Mouse (Mus musculus) hindbrain, embryonic 11.5 days (tissue): ENCODE measurements at regions not wholly inside any gene's neighbourhood (a gene's known extent, or its start where the extent isn't known, plus 50 kb on each side); places are given as distances from the start of the nearest gene placed in this dataset.

Experiments
- ATAC-seq: fragments of 200-750 bp; cut with Nextera tagmentation; 2 replicates; pipeline ENCODE4 v1.8.0; 2017; ENCODE audit warnings: mild to moderate bottlenecking, moderate TSS enrichment, moderate library complexity; ENCODE audit not compliant: low FRiP score
- DNase-seq: peaks from one replicate; pipeline ENCODE4 v3.0.0-alpha.2; 2015; ENCODE audit warnings: low spot score
- H3K27ac ChIP-seq: fragments of 300-500 bp; sonication (generic); 2 replicates; pipeline ENCODE4 v1.5.1; 2014; ENCODE audit warnings: mild to moderate bottlenecking, low read depth, low read length
- H3K27me3 ChIP-seq: fragments of 300-500 bp; sonication (generic); 2 replicates; pipeline ENCODE4 v1.6.1; 2014; ENCODE audit warnings: mild to moderate bottlenecking, low read length, moderate library complexity, mixed read lengths; ENCODE audit not compliant: control insufficient read depth, insufficient read depth
- H3K36me3 ChIP-seq: fragments of 300-500 bp; sonication (generic); 2 replicates; pipeline ENCODE4 v1.6.1; 2014; ENCODE audit warnings: mild to moderate bottlenecking, low read length, moderate library complexity, mixed read lengths; ENCODE audit not compliant: control insufficient read depth, insufficient read depth
- H3K4me1 ChIP-seq: fragments of 300-500 bp; sonication (generic); replicated peaks from 2 replicates; pipeline ENCODE4 v1.6.1; 2014; ENCODE audit warnings: low read length, mixed read lengths; ENCODE audit not compliant: control insufficient read depth, insufficient read depth
- H3K4me2 ChIP-seq: fragments of 300-500 bp; sonication (generic); replicated peaks from 2 replicates; pipeline ENCODE4 v1.6.1; 2014; ENCODE audit warnings: mild to moderate bottlenecking, low read depth, low read length
- H3K4me3 ChIP-seq: fragments of 300-500 bp; sonication (generic); 2 replicates; pipeline ENCODE4 v1.5.1; 2014; ENCODE audit warnings: low read depth, low read length
- H3K9ac ChIP-seq: fragments of 300-500 bp; sonication (generic); 2 replicates; pipeline ENCODE4 v1.6.1; 2014; ENCODE audit warnings: low read depth, low read length
- H3K9me3 ChIP-seq: fragments of 300-500 bp; sonication (generic); 2 replicates; pipeline ENCODE4 v1.6.1; 2016; ENCODE audit warnings: low read length; ENCODE audit not compliant: control insufficient read depth
- WGBS: fragments of 180-500 bp; shearing (Covaris S2); extraction: QIAGEN DNeasy Blood & Tissue Kit; methylation state at CpG from one replicate; pipeline ENCODE4 v1.1.7; 2014; 5-methylcytosine and 5-hydroxymethylcytosine counted together

GRCm38 (mm10) chr13:64594376-64594775, 96.8 kb upstream of the Fam240b start:
- Histone ChIP-seq H3K4me1 (no peaks in the 10 kb centered on the region), H3K27ac (no peak overlapping the region), H3K9ac (no peak overlapping the region), H3K4me2 (no peak overlapping the region), H3K9me3 (no peaks in the 10 kb centered on the region), H3K36me3 (no peaks in the 10 kb centered on the region), H3K27me3 (no peaks in the 10 kb centered on the region), H3K4me3 (no peak overlapping the region)
- WGBS: 66% methylated on average over 1 of the region's 1 CpGs
- no peak for DNase-seq
- no peak for ATAC-seq

DNA sequence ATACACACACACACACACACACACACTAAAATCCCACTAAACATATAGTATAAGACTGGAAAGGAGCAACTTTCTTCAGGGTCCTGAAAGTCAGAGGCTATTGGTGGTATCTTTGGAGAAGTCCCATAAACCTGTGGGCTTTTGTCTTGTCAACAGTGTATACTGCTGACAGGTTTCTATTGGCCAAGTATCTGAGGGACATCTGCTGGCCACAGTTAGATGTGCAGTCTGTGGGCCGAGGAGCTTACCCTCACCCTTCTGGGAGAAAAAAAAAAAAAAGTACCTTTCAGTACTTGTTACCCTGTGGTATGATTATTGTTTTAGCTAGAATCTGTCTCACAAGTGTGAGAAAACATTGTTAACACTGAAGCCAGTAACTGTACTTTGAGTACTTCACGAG, 76.1 kb upstream of the Fam240b start:
- no peak overlapping the region for H3K4me3 ChIP-seq
- H3K36me3 ChIP-seq: no peaks in the 10 kb centered on the region
- H3K4me2 ChIP-seq: no peak overlapping the region
- DNase-seq (peak; percentile 3), ATAC-seq (no peak)
- 57% methylated on average over 2 of the region's 2 CpGs for WGBS
- H3K9ac ChIP-seq: no peak overlapping the region
- no peak overlapping the region for H3K27ac ChIP-seq
- no peaks in the 10 kb centered on the region for H3K9me3 ChIP-seq
- H3K27me3 ChIP-seq: no peaks in the 10 kb centered on the region
- H3K4me1 ChIP-seq: no peaks in the 10 kb centered on the region

DNA sequence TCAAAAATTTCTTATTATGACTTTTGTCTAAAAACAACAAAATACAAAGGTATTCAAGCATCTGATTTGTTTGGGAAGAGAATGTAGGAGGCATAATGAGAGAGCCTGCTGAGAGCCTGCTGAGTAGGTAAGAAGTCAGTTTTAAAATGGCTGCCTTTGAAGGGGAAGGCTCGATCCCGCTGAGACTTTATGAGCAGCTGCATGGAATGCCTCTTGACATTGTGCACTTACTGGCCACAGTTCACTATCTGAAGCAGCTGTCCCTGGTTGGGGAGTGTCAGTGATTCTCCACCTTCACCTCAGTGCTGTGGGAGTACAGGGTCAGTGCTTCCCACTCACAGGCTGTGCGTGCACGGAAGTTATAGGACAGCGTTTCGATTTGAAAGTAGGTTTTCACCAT, 71.3 kb upstream of the Fam240b start:
- Histone ChIP-seq H3K4me2 (no peak overlapping the region), H3K27ac (no peak overlapping the region), H3K9me3 (no peaks in the 10 kb centered on the region), H3K4me3 (no peak overlapping the region), H3K36me3 (no peaks in the 10 kb centered on the region), H3K9ac (no peak overlapping the region), H3K27me3 (no peaks in the 10 kb centered on the region), H3K4me1 (no peaks in the 10 kb centered on the region)
- WGBS: 87% methylated on average over 6 of the region's 6 CpGs
- ATAC-seq: no peak
- DNase-seq: no peak

DNA sequence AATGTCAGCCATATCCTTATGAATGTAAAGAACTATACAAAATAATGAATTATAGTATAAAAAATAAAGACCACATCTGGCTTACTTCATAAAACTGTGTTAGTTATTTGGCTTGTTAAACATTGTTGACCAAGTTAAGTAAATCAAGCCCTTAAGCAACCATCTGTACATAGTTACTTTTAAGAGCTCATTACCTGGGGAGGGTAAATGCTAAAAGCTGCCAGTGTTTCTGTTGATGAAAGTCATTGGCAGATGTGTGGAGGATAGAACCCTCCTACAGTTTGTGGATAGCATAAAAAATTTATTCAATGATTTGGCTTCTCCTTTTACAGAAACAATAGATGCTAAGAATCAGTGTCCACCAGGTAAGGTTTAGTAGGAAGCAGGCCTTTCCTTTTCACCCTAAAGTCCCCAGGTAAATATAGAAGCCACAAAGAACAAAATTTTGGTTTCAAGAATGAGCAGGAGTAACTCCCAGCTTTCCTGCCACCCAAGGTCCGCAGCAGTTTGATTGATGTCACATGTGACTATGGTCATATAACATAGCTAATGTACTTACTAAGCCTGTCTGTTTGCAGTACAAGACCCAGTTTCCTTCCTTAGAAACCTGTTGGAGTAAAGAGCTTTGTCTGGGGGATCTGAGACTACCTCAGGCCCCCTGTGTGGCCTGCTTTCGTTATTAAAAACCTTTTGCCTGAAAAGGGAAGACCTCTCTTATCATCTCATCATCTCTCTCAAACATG, 69.5 kb upstream of the Fam240b start:
- no peak overlapping the region for H3K9ac ChIP-seq
- H3K9me3 ChIP-seq: no peaks in the 10 kb centered on the region
- ATAC-seq (no peak), DNase-seq (no peak)
- no peak overlapping the region for H3K27ac ChIP-seq
- H3K4me2 ChIP-seq: no peak overlapping the region
- 88% methylated on average over 2 of the region's 2 CpGs for WGBS
- no peaks in the 10 kb centered on the region for H3K27me3 ChIP-seq
- H3K4me1 ChIP-seq: no peaks in the 10 kb centered on the region
- no peaks in the 10 kb centered on the region for H3K36me3 ChIP-seq
- no peak overlapping the region for H3K4me3 ChIP-seq

DNA sequence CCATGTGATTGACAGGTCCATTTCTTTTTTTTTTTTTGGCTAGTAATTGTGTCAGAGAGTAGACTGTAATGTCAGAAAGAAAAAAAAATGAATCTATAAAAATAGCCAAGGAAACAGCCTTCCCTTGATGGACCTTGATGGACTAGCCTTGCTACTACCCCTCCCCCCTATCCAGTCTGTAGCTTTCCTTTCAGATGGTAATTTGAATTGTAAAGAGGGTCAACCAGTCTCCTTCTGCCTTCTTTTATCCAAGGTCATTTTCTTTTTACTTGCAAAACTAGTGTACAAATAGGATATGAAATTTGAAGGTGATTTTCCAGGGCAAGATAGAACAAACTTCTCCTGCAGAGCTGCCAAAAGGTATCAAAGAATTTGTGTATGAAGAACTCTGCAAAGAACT, 68.2 kb upstream of the Fam240b start:
- no peak overlapping the region for H3K27ac ChIP-seq
- H3K4me1 ChIP-seq: no peaks in the 10 kb centered on the region
- H3K4me2 ChIP-seq: no peak overlapping the region
- no peaks in the 10 kb centered on the region for H3K27me3 ChIP-seq
- H3K4me3 ChIP-seq: no peak overlapping the region
- no peak for DNase-seq
- H3K9me3 ChIP-seq: no peaks in the 10 kb centered on the region
- H3K36me3 ChIP-seq: no peaks in the 10 kb centered on the region
- no peak for ATAC-seq
- no peak overlapping the region for H3K9ac ChIP-seq
